Mouse (Mus musculus): ENCODE results near the gene Iars.

GRCm38 (mm10) chr13:49646019-49646418, 35.9 kb upstream of the Iars start:
- TF ChIP-seq CTCF (IDR thresholded peaks at IDR 0.05; ENCODE audit: extremely low read depth, insufficient read depth, insufficient read length, insufficient replicate concordance) (no peak), POLR2A (IDR thresholded peaks at IDR 0.05; ENCODE audit: low read depth, low read length) (no peak)
